Mouse (Mus musculus) regulatory T cell (primary cell): Measurements from ENCODE around the gene Glb1l.

ENCODE experiments used
- in situ Hi-C: fragments of 300-600 bp; cut with MboI, MseI; formaldehyde crosslinking; loops from one replicate; pipeline ENCODE4 v1.15.1; 2025; ENCODE audit warnings: high pct_unique_total_duplicates

Glb1l gene

GRCm38 (mm10) chr1:75231664-75232152 is 21.1 kb upstream of the Glb1l start, which contains the start of gene A630095N17Rik:
Gene A630095N17Rik, minus strand, starts transcription at chr1:75232102.
- in situ Hi-C loops, result no loop called here

- in situ Hi-C loops, result no loop called here
Measured at GRCm38 (mm10) chr1:75231224-75231623, 20.6 kb upstream of the Glb1l start.

- in situ Hi-C loops, result no loop called here
Measured at GRCm38 (mm10) chr1:75230335-75230994, 19.9 kb upstream of the Glb1l start.

- in situ Hi-C loops, result no loop called here
Measured at GRCm38 (mm10) chr1:75229158-75229557, 18.5 kb upstream of the Glb1l start.

- in situ Hi-C loops, result no loop called here
Measured at GRCm38 (mm10) chr1:75227653-75228052, 17.0 kb upstream of the Glb1l start.

- in situ Hi-C loops, result no loop called here
Measured at GRCm38 (mm10) chr1:75226138-75226537, 15.5 kb upstream of the Glb1l start.

GRCm38 (mm10) chr1:75225473-75225872 is 14.9 kb upstream of the Glb1l start:
- in situ Hi-C loops, result no loop called here

GRCm38 (mm10) chr1:75223532-75223931 is 12.9 kb upstream of the Glb1l start:
- in situ Hi-C loops, result loop anchor here (25.0 kb wide), 1 partner anchor 936 kb away; the partner anchor contains the start of genes Aamp, Gpbar1 and Pnkd

GRCm38 (mm10) chr1:75222926-75223325 is 12.3 kb upstream of the Glb1l start:
- in situ Hi-C loops, result loop anchor here (25.0 kb wide), 1 partner anchor 936 kb away; the partner anchor contains the start of genes Aamp, Gpbar1 and Pnkd

- in situ Hi-C loops, result loop anchor here (25.0 kb wide), 1 partner anchor 934 kb away; the partner anchor contains the start of genes Aamp, Gpbar1 and Pnkd
Measured at GRCm38 (mm10) chr1:75221538-75221937, 10.9 kb upstream of the Glb1l start.

- in situ Hi-C loops, result loop anchor here (25.0 kb wide), 1 partner anchor 932 kb away; the partner anchor contains the start of genes Aamp, Gpbar1 and Pnkd
Measured at GRCm38 (mm10) chr1:75219531-75219930, 8.9 kb upstream of the Glb1l start, which contains the start of gene Tuba4a. Gene Tuba4a, minus strand, starts transcription at chr1:75219865.

GRCm38 (mm10) chr1:75219078-75219477 is 8.5 kb upstream of the Glb1l start:
- in situ Hi-C loops, result loop anchor here (25.0 kb wide), 1 partner anchor 932 kb away; the partner anchor contains the start of genes Aamp, Gpbar1 and Pnkd

GRCm38 (mm10) chr1:75218227-75219001 is 7.8 kb upstream of the Glb1l start:
- in situ Hi-C loops, result loop anchor here (25.0 kb wide), 1 partner anchor 931 kb away; the partner anchor contains the start of genes Aamp, Gpbar1 and Pnkd

GRCm38 (mm10) chr1:75217893-75218226 is 7.2 kb upstream of the Glb1l start:
- in situ Hi-C loops, result loop anchor here (25.0 kb wide), 1 partner anchor 931 kb away; the partner anchor contains the start of genes Aamp, Gpbar1 and Pnkd

GRCm38 (mm10) chr1:75216797-75217585 is 6.4 kb upstream of the Glb1l start:
- in situ Hi-C loops, result loop anchor here (25.0 kb wide), 1 partner anchor 930 kb away; the partner anchor contains the start of genes Aamp, Gpbar1 and Pnkd

GRCm38 (mm10) chr1:75215785-75216184 is 5.2 kb upstream of the Glb1l start:
- in situ Hi-C loops, result loop anchor here (25.0 kb wide), 1 partner anchor 928 kb away; the partner anchor contains the start of genes Aamp, Gpbar1 and Pnkd

- in situ Hi-C loops, result loop anchor here (5.0 to 25.0 kb wide), 2 partner anchors 78 to 928 kb away; partner anchors contain the start of genes Aamp, Gpbar1 and Pnkd
Measured at GRCm38 (mm10) chr1:75214886-75215285, 4.3 kb upstream of the Glb1l start.

- in situ Hi-C loops, result loop anchor here (5.0 to 25.0 kb wide), 2 partner anchors 77 to 927 kb away; partner anchors contain the start of genes Aamp, Gpbar1 and Pnkd
Measured at GRCm38 (mm10) chr1:75214442-75214841, 3.8 kb upstream of the Glb1l start.

- in situ Hi-C loops, result loop anchor here (5.0 to 25.0 kb wide), 2 partner anchors 76 to 926 kb away; partner anchors contain the start of genes Aamp, Gpbar1 and Pnkd
Measured at GRCm38 (mm10) chr1:75213096-75213495, 2.5 kb upstream of the Glb1l start.

GRCm38 (mm10) chr1:75212542-75212941 is 1.9 kb upstream of the Glb1l start:
- in situ Hi-C loops, result loop anchor here (5.0 to 25.0 kb wide), 2 partner anchors 75 to 925 kb away; partner anchors contain the start of genes Aamp, Gpbar1 and Pnkd
